Mouse (Mus musculus): ENCODE data around the gene Plekha7. TPM values are rescaled to one million over a fixed set of nuclear protein-coding genes. Genes with fewer than 3 reads are reported as not detected.

The Plekha7 gene
- polyA plus RNA-seq, 1 experiment from 2014 or later, result 13.8 TPM

DNA sequence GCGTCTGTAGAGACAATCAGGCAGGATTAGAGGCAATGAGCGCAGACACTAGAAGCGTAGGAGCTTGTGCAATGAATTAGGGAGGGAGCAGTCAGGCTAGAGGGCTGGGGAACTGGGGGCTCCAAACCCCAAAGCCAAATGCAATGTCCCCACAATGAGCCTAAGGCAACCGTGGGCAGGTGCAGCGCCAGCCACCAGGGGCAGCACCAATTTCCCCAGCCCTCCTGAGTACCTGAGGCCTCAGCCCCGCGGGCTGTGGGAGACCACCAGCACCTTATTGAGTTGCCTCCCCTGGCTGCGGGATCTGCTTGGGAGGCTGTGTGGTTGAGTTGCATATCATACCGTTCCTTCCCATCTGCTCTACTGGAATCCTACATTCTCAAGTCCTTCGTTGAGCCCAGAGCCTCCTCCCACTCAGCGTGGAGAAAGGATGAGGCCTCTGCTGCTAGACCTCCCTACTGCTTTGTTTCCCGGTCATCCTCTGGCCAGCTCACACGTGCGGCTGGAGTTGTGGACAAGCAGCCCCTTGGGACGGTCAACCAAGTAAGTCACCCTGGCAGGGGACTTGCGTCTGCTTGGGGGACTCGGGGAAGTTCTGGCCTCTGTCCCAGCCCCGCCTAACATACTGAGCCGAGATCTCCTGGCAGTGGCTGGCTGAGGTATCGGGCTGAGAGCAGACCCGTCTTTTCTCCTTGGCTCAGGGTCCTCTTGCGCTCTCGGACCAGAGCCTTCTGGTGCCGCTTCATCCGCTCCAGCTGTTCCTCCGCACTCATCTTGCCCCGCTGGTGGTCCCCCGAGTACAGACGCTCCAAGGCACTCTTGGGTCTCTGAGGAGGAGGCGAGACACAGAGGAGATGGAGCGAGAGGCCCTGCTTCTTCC lies 173.5 kb downstream of the Plekha7 start:
- WGBS, result 68% methylated on average over 31 of the region's 31 CpGs
- no peak for ATAC-seq (ENCODE audit: insufficient number of reproducible peaks, low FRiP score, low TSS enrichment, low read depth)
- no peaks in the 10 kb centered on the region for H3K27me3 ChIP-seq
- no peak overlapping the region for H3K4me3 ChIP-seq
- H3K4me1 ChIP-seq, result peaks cover 8% of the 10 kb centered on the region; the same call in 1 of the 2 replicates
- H3K36me3 ChIP-seq, result no peaks in the 10 kb centered on the region
- H3K9me3 ChIP-seq, result no peaks in the 10 kb centered on the region
- H3K4me2 ChIP-seq, result no peak overlapping the region
- H3K9ac ChIP-seq, result no peak overlapping the region
- no peak overlapping the region for H3K27ac ChIP-seq

DNA sequence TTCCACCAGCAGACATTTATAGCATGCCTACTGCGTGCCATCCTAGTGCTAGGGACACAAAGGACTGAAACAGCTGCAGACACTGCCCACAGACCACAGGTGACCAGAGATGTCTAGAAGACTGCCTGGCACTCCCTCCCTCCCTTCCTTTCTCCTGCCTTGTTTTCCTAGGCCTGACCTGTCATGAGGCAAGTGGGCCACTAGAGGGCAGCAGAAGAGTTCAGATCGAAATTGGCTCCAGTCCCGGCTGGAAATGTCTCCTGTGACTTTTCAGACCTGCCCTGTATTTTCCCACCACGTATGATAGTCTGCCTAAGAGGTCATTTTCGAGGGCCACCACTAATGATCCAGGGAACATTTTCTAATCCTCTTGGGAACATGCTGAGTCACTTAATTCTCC lies 176.1 kb downstream of the Plekha7 start:
- Histone ChIP-seq H3K27me3 (no peaks in the 10 kb centered on the region), H3K9ac (no peak overlapping the region), H3K4me1 (peaks cover 8% of the 10 kb centered on the region; the same call in 1 of the 2 replicates), H3K36me3 (no peaks in the 10 kb centered on the region), H3K4me2 (no peak overlapping the region), H3K27ac (no peak overlapping the region), H3K9me3 (no peaks in the 10 kb centered on the region), H3K4me3 (no peak overlapping the region)
- WGBS, result 7% methylated on average over 5 of the region's 5 CpGs
- no peak for ATAC-seq (ENCODE audit: insufficient number of reproducible peaks, low FRiP score, low TSS enrichment, low read depth)

DNA sequence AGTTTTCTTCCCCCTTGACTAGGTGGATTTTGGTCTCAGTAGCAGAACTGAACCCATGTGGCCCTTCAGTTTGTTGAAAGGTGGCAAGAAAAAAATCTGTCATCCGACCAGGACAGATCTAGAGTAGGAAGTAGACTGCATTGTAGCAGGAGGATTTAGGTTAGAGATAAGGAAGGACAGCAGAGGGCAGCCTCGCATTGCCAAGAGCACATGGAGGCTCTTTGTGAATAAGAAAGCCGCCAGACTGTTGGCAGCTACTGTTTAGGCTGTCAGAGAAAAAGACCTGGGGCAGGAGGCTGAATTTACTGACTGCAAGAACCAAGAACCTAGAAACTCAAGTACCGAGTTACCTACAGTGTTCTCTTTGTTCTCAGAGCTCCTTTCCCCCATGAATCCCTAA lies 176.8 kb downstream of the Plekha7 start:
- ATAC-seq (ENCODE audit: insufficient number of reproducible peaks, low FRiP score, low TSS enrichment, low read depth), result no peak

DNA sequence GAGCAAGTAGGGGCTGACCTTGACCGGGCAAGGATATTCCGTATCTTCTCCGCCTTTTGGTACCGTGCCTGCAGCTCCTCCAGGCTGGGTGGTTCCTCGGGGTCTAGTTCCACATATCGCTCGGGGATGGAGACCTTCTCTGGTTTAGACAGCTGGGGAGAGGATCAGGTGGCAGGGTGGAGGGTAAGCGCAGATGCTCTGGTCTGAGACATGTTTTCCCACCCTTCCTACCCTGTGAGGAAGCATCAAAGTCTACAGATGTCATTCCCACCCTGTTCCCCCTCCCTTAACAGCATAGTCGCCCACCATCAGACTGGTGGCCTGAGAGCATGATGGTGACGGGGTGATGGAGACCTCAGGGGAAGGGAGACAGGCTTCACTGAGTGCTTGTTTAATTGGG lies 178.8 kb downstream of the Plekha7 start:
- 83% methylated on average over 10 of the region's 10 CpGs for WGBS
- H3K9me3 ChIP-seq, result no peaks in the 10 kb centered on the region
- no peaks in the 10 kb centered on the region for H3K36me3 ChIP-seq
- ATAC-seq (ENCODE audit: insufficient number of reproducible peaks, low FRiP score, low TSS enrichment, low read depth), result no peak
- H3K9ac ChIP-seq, result no peak overlapping the region
- no peak overlapping the region for H3K27ac ChIP-seq
- peaks cover 16% of the 10 kb centered on the region; the same call in 1 of the 2 replicates for H3K4me1 ChIP-seq
- no peak overlapping the region for H3K4me2 ChIP-seq
- H3K27me3 ChIP-seq, result no peaks in the 10 kb centered on the region
- no peak overlapping the region for H3K4me3 ChIP-seq

More for the DNA sequence above, 176.8 kb downstream of the Plekha7 start:
- Histone ChIP-seq H3K9me3 (no peaks in the 10 kb centered on the region), H3K27ac (no peak overlapping the region), H3K27me3 (no peaks in the 10 kb centered on the region), H3K4me1 (peaks cover 8% of the 10 kb centered on the region; the same call in 1 of the 2 replicates), H3K9ac (no peak overlapping the region), H3K4me2 (no peak overlapping the region), H3K36me3 (no peaks in the 10 kb centered on the region), H3K4me3 (no peak overlapping the region)
- 24% methylated on average over 4 of the region's 4 CpGs for WGBS

- WGBS, result 91% methylated on average over 8 of the region's 8 CpGs
- Histone ChIP-seq H3K4me2 (no peak overlapping the region), H3K9me3 (no peaks in the 10 kb centered on the region), H3K36me3 (no peaks in the 10 kb centered on the region), H3K4me1 (peaks cover 22% of the 10 kb centered on the region), H3K9ac (no peak overlapping the region), H3K27ac (no peak overlapping the region), H3K27me3 (no peaks in the 10 kb centered on the region), H3K4me3 (no peak overlapping the region)
- no peak for ATAC-seq (ENCODE audit: insufficient number of reproducible peaks, low FRiP score, low TSS enrichment, low read depth)
Measured at GRCm38 (mm10) chr7:116128286-116128685, 179.9 kb downstream of the Plekha7 start.

DNA sequence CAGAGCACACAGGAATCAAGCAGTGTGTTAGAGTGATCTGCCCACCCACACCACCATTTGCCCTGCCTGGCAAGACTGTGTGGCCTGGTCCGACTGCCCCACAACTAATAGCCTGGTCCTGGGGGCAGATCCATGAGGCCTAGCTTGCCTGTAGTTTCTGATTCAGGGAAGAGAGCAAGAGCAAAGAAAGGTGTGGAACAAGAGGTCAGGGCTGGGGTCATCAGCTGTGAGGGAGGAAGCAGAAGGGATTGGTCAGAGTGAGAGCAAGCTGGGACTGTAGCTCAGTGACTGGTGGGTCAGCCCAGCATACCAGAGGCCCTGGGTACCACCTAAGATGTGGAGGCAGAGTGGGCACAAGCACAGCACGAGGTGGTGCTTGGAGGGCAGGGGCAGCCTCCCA lies 181.1 kb downstream of the Plekha7 start:
- Histone ChIP-seq H3K27me3 (no peaks in the 10 kb centered on the region), H3K36me3 (no peaks in the 10 kb centered on the region), H3K4me3 (no peak overlapping the region), H3K9ac (no peak overlapping the region), H3K4me2 (no peak overlapping the region), H3K27ac (no peak overlapping the region), H3K4me1 (peaks cover 23% of the 10 kb centered on the region), H3K9me3 (no peaks in the 10 kb centered on the region)
- ATAC-seq (ENCODE audit: insufficient number of reproducible peaks, low FRiP score, low TSS enrichment, low read depth), result no peak
- WGBS, result 77% methylated on average over 2 of the region's 2 CpGs

- H3K27me3 ChIP-seq, result no peaks in the 10 kb centered on the region
- no peak overlapping the region for H3K4me3 ChIP-seq
- no peak overlapping the region for H3K4me2 ChIP-seq
- H3K9ac ChIP-seq, result no peak overlapping the region
- no peaks in the 10 kb centered on the region for H3K9me3 ChIP-seq
- H3K4me1 ChIP-seq, result peaks cover 25% of the 10 kb centered on the region
- ATAC-seq (ENCODE audit: insufficient number of reproducible peaks, low FRiP score, low TSS enrichment, low read depth), result no peak
- 52% methylated on average over 7 of the region's 7 CpGs for WGBS
- H3K27ac ChIP-seq, result no peak overlapping the region
- no peaks in the 10 kb centered on the region for H3K36me3 ChIP-seq
Measured at GRCm38 (mm10) chr7:116125671-116126070, 182.5 kb downstream of the Plekha7 start.

DNA sequence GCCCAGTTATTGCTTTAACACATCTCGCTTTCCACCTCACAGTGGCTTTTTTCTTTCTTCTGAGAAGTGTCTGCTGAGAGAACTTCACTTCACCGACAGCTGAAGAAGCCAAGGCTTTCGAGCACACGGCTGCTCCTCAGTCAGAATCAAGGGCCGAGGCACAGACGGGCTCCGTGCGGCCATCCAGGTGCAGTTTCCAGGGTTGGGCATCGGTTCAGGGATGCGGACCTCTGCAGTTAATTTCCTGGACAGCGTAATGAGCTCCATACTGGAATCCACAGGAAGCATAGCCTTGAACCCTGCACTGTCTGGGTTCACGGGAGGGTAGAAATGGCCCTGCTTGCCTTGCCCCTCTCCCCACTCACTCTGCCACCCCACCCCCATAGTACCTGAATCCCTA lies 184.1 kb downstream of the Plekha7 start:
- peaks cover 25% of the 10 kb centered on the region for H3K4me1 ChIP-seq
- H3K4me2 ChIP-seq, result no peak overlapping the region
- H3K27ac ChIP-seq, result peak overlapping the region; percentile 73
- no peak overlapping the region for H3K4me3 ChIP-seq
- ATAC-seq (ENCODE audit: insufficient number of reproducible peaks, low FRiP score, low TSS enrichment, low read depth), result no peak
- no peak overlapping the region for H3K9ac ChIP-seq
- WGBS, result 55% methylated on average over 12 of the region's 12 CpGs
- no peaks in the 10 kb centered on the region for H3K27me3 ChIP-seq
- H3K36me3 ChIP-seq, result no peaks in the 10 kb centered on the region
- H3K9me3 ChIP-seq, result no peaks in the 10 kb centered on the region

DNA sequence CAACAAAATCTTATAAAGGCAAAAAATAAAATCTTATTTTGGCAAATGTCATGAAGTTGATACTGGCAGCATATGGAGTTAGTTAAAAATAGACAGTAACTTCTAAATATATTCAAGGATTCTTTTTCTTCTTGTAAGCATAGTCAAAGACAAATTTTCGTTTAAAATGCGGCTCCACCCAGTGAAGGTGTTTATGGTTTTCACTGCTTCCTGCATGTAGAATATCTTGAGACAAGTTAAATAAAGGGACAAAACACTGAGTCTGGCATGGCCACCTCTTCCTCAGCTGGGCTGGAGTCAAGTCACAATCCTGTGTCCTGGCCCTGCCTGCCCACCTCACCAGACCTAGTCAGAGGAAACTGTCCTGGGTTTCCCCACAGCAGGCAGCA lies 184.6 kb downstream of the Plekha7 start:
- Histone ChIP-seq H3K4me2 (no peak overlapping the region), H3K9ac (no peak overlapping the region), H3K36me3 (no peaks in the 10 kb centered on the region), H3K9me3 (no peaks in the 10 kb centered on the region), H3K27me3 (no peaks in the 10 kb centered on the region), H3K4me3 (no peak overlapping the region), H3K27ac (peak overlapping the region; percentile 73), H3K4me1 (peaks cover 25% of the 10 kb centered on the region)
- ATAC-seq (ENCODE audit: insufficient number of reproducible peaks, low FRiP score, low TSS enrichment, low read depth), result no peak
- 45% methylated on average over 2 of the region's 2 CpGs for WGBS

GRCm38 (mm10) chr7:116122981-116123596 lies 185.1 kb downstream of the Plekha7 start:
- H3K4me3 ChIP-seq, result no peak overlapping the region
- no peaks in the 10 kb centered on the region for H3K27me3 ChIP-seq
- peak; percentile 66; the same call in 1 of the 2 replicates for ATAC-seq (ENCODE audit: insufficient number of reproducible peaks, low FRiP score, low TSS enrichment, low read depth)
- 60% methylated on average over 13 of the region's 13 CpGs for WGBS
- no peak overlapping the region for H3K4me2 ChIP-seq
- no peak overlapping the region for H3K9ac ChIP-seq
- H3K27ac ChIP-seq, result peak overlapping the region; percentile 38
- H3K4me1 ChIP-seq, result peaks cover 25% of the 10 kb centered on the region
- no peaks in the 10 kb centered on the region for H3K36me3 ChIP-seq
- H3K9me3 ChIP-seq, result no peaks in the 10 kb centered on the region

GRCm38 (mm10) chr7:116121202-116121601 lies 187.0 kb downstream of the Plekha7 start:
- H3K27ac ChIP-seq, result no peak overlapping the region
- H3K27me3 ChIP-seq, result no peaks in the 10 kb centered on the region
- no peak overlapping the region for H3K4me3 ChIP-seq
- H3K4me1 ChIP-seq, result peaks cover 25% of the 10 kb centered on the region
- no peak for ATAC-seq (ENCODE audit: insufficient number of reproducible peaks, low FRiP score, low TSS enrichment, low read depth)
- H3K36me3 ChIP-seq, result no peaks in the 10 kb centered on the region
- no peak overlapping the region for H3K9ac ChIP-seq
- 77% methylated on average over 11 of the region's 11 CpGs for WGBS
- H3K4me2 ChIP-seq, result no peak overlapping the region
- no peaks in the 10 kb centered on the region for H3K9me3 ChIP-seq

DNA sequence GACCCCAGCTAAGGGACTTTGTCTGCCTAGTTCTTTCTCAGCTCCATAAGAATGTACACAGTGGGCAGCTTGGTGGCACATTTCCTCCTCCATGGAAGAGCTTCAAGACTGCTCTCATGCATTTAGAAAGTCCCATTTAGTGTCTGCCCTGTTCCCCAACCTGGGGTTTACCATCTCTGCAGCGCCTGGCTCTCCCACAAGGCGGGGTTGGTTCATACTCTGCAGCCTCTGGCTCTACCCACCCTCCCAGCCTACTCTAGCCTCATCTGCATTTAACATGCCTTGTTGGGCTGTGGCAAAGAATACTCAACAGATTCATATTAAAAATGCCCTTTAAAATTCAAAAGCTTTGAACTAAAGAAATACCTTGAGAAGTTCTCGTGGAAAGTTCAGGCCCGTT lies 187.4 kb downstream of the Plekha7 start:
- no peak overlapping the region for H3K9ac ChIP-seq
- no peak overlapping the region for H3K4me3 ChIP-seq
- peaks cover 25% of the 10 kb centered on the region for H3K4me1 ChIP-seq
- no peak overlapping the region for H3K4me2 ChIP-seq
- H3K27me3 ChIP-seq, result no peaks in the 10 kb centered on the region
- ATAC-seq (ENCODE audit: insufficient number of reproducible peaks, low FRiP score, low TSS enrichment, low read depth), result no peak
- H3K36me3 ChIP-seq, result no peaks in the 10 kb centered on the region
- WGBS, result 82% methylated on average over 4 of the region's 4 CpGs
- no peak overlapping the region for H3K27ac ChIP-seq
- no peaks in the 10 kb centered on the region for H3K9me3 ChIP-seq
